Mouse (Mus musculus) lung, embryonic 14.5 days (tissue): ENCODE measurements around the gene Dock9. TPM values are rescaled to one million over a fixed set of nuclear protein-coding genes. Genes with fewer than 3 reads are reported as not detected.

ENCODE experiments used
- ATAC-seq: fragments of 200-750 bp; cut with Nextera tagmentation; 2 replicates; pipeline ENCODE4 v1.8.0; 2017; ENCODE audit warnings: mild to moderate bottlenecking, moderate TSS enrichment, moderate library complexity; ENCODE audit not compliant: insufficient read depth
- DNase-seq: peaks from one replicate; pipeline ENCODE4 v3.0.0-alpha.2; 2015
- H3K27ac ChIP-seq: fragments of 300-500 bp; sonication (generic); 2 replicates; pipeline ENCODE4 v1.5.1; 2014; ENCODE audit warnings: low read depth, mild to moderate bottlenecking, moderate library complexity
- H3K27me3 ChIP-seq: fragments of 300-500 bp; sonication (generic); 2 replicates; pipeline ENCODE4 v1.6.1; 2014; ENCODE audit warnings: low read length, control low read depth; ENCODE audit not compliant: insufficient read depth
- H3K36me3 ChIP-seq: fragments of 300-500 bp; sonication (generic); 2 replicates; pipeline ENCODE4 v1.6.1; 2014; ENCODE audit warnings: control low read depth; ENCODE audit not compliant: insufficient read depth
- H3K4me1 ChIP-seq: fragments of 300-500 bp; sonication (generic); 2 replicates; pipeline ENCODE4 v1.6.1; 2014; ENCODE audit warnings: antibody characterized with exemption, control low read depth; ENCODE audit not compliant: insufficient read depth
- H3K4me2 ChIP-seq: fragments of 300-500 bp; sonication (generic); 2 replicates; pipeline ENCODE4 v1.6.1; 2014; ENCODE audit warnings: mild to moderate bottlenecking
- H3K4me3 ChIP-seq: fragments of 300-500 bp; sonication (generic); 2 replicates; pipeline ENCODE4 v1.5.1; 2014; ENCODE audit warnings: low read depth, low read length
- H3K9ac ChIP-seq: fragments of 300-500 bp; sonication (generic); 2 replicates; pipeline ENCODE4 v1.6.1; 2014
- H3K9me3 ChIP-seq: fragments of 300-500 bp; sonication (generic); 2 replicates; pipeline ENCODE4 v1.6.1; 2016; ENCODE audit warnings: low read depth, low read length, control low read depth
- CTCF ChIP-seq: IDR thresholded peaks from 2 replicates; pipeline ENCODE4 v1.5.1; 2016; ENCODE audit warnings: antibody characterized with exemption, low read depth
- WGBS: fragments of 180-500 bp; shearing (Covaris S2); extraction: QIAGEN DNeasy Blood & Tissue Kit; methylation state at CpG from one replicate; pipeline ENCODE4 v1.1.7; 2014; 5-methylcytosine and 5-hydroxymethylcytosine counted together
- polyA plus RNA-seq: library from polyadenylated mRNA; unstranded; fragments of >200 nt; fragmentation: Nextera tagmentation; extraction: Ambion mirVana; gene quantifications from 2 replicates; pipeline ENCODE4 v1.2.1, GENCODE M21; 2014

The Dock9 gene
- polyA plus RNA-seq, 1 experiment from 2014 or later, result 14.6 TPM

- peak overlapping the region; percentile 66; the same call in 1 of the 2 replicates for H3K27ac ChIP-seq
- WGBS, result 40% methylated on average over 3 of the region's 3 CpGs
- no peaks in the 10 kb centered on the region; the same call in 1 of the 2 replicates for H3K9me3 ChIP-seq
- no peak overlapping the region for H3K4me2 ChIP-seq
- no peaks in the 10 kb centered on the region for H3K36me3 ChIP-seq
- no peak for TF ChIP-seq CTCF
- DNase-seq (no peak), ATAC-seq (0 out of 2 replicates have a peak, but pooled peaks have one; percentile 15)
- H3K9ac ChIP-seq, result no peak overlapping the region
- no peaks in the 10 kb centered on the region for H3K27me3 ChIP-seq
- H3K4me1 ChIP-seq, result peaks cover 25% of the 10 kb centered on the region
- H3K4me3 ChIP-seq, result no peak overlapping the region
Measured at GRCm38 (mm10) chr14:121675146-121675545, 122.5 kb downstream of the Dock9 start.

DNA sequence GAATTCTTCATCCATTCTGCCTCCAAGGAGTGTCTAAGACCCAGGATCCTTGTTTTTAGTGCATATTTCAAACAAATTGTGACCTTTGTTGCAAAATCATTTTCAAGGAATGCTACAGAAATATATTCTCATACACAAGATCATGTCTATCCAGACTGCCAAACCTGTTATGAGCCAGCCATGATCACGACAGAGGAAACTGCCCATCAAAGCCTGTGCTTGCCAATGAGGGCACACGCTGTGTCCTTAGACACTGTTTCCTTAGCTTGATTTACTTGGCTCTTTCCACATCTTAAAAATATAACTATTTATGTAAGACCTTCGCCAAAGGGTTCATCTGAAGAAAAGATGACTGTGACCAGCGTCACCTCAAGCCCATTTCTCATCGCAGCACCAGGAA is 127.6 kb downstream of the Dock9 start:
- ATAC-seq (no peak), DNase-seq (no peak)
- Histone ChIP-seq H3K27me3 (no peaks in the 10 kb centered on the region), H3K36me3 (no peaks in the 10 kb centered on the region), H3K9me3 (no peaks in the 10 kb centered on the region; the same call in 1 of the 2 replicates), H3K27ac (no peak overlapping the region), H3K4me3 (no peak overlapping the region), H3K4me2 (no peak overlapping the region), H3K4me1 (peaks cover 4% of the 10 kb centered on the region; the same call in 1 of the 2 replicates), H3K9ac (no peak overlapping the region)
- WGBS, result 51% methylated on average over 5 of the region's 5 CpGs
- no peak for TF ChIP-seq CTCF

- Histone ChIP-seq H3K36me3 (no peaks in the 10 kb centered on the region), H3K27me3 (no peaks in the 10 kb centered on the region), H3K9ac (no peak overlapping the region), H3K9me3 (no peaks in the 10 kb centered on the region), H3K27ac (no peak overlapping the region), H3K4me3 (no peak overlapping the region), H3K4me1 (no peaks in the 10 kb centered on the region), H3K4me2 (no peak overlapping the region)
- peak; percentile 91 for DNase-seq
- no peak for TF ChIP-seq CTCF
- peak; percentile 92 for ATAC-seq
- WGBS, result 26% methylated on average over 3 of the region's 3 CpGs
Measured at GRCm38 (mm10) chr14:121666641-121667274, 130.9 kb downstream of the Dock9 start.

GRCm38 (mm10) chr14:121665693-121666273 is 131.9 kb downstream of the Dock9 start:
- Histone ChIP-seq H3K4me3 (no peak overlapping the region), H3K4me2 (no peak overlapping the region), H3K9ac (no peak overlapping the region), H3K27ac (peak overlapping the region; percentile 5; the same call in 1 of the 2 replicates), H3K27me3 (no peaks in the 10 kb centered on the region), H3K4me1 (peaks cover 6% of the 10 kb centered on the region), H3K9me3 (no peaks in the 10 kb centered on the region), H3K36me3 (no peaks in the 10 kb centered on the region)
- DNase-seq (no peak), ATAC-seq (no peak)
- 97% methylated on average over 9 of the region's 9 CpGs for WGBS
- no peak for TF ChIP-seq CTCF

GRCm38 (mm10) chr14:121663913-121664312 is 133.7 kb downstream of the Dock9 start:
- no peak overlapping the region for H3K4me2 ChIP-seq
- no peak overlapping the region for H3K4me3 ChIP-seq
- H3K27me3 ChIP-seq, result no peaks in the 10 kb centered on the region
- no peak for ATAC-seq
- H3K4me1 ChIP-seq, result peaks cover 21% of the 10 kb centered on the region
- no peak overlapping the region for H3K27ac ChIP-seq
- no peaks in the 10 kb centered on the region for H3K36me3 ChIP-seq
- WGBS, result 86% methylated on average over 1 of the region's 1 CpGs
- DNase-seq, result no peak
- no peak for TF ChIP-seq CTCF
- H3K9me3 ChIP-seq, result no peaks in the 10 kb centered on the region
- H3K9ac ChIP-seq, result no peak overlapping the region

DNA sequence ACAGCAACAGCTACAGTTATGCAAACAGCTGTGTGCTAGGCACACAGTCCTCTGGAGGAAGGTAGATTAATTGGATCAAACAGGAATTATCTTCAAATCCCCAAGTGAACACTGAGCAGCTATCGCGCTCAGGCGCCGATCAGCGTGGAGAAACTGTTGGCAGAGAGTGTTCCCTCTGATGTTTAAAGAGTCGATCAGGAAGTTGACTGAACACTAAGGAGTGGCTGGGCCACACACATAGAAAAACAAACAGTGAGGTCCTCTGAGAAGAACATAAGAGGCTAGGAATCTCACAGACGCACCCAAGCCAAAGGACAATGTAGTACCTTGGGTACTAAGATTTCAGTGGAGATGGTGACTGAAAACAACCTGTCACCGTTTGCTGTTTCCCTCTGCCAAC is 136.7 kb downstream of the Dock9 start:
- Histone ChIP-seq H3K36me3 (0 out of 2 replicates have a peak, but pooled peaks cover 5% of the 10 kb centered on the region), H3K4me2 (no peak overlapping the region), H3K27ac (peak overlapping the region; percentile 51; the same call in 1 of the 2 replicates), H3K27me3 (no peaks in the 10 kb centered on the region), H3K9me3 (no peaks in the 10 kb centered on the region), H3K4me1 (peaks cover 26% of the 10 kb centered on the region), H3K9ac (no peak overlapping the region), H3K4me3 (no peak overlapping the region)
- ATAC-seq (0 out of 2 replicates have a peak, but pooled peaks have one; percentile 20), DNase-seq (peak; percentile 73)
- 8% methylated on average over 8 of the region's 8 CpGs for WGBS
- no peak for TF ChIP-seq CTCF

DNA sequence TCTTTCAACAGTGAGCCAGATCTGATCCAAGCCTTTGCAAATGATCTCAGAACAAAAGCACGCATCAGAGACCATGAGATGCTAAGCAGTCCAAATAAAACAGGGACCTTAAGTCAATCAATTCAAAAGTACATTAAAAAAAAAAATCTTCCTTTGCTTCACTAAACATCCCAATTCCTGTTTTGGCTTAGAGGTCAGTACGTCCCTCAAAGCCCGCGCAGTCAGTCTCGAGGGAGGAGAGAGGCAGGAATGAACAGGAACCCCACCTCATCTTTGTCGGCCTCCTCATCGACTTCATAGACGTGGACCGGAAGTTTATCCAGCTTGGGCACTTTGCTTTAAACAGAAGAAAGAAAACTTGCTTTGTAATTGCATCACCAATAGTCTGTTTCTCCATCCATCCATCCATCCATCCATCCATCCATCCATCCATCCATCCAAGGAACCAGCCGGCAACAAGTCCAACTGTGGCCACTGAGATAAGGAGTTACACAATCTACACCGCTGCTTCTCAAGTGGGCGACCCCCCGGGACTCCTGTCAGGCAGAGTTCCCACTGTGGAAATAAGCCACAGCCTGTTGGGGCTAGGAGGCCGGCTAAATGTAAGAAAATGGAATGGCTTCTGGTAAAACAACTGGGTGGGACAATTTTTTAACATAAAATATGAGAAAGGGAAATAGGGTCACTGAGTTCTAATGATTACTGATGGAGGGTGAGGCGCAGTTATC is 137.3 kb downstream of the Dock9 start:
- Histone ChIP-seq H3K4me1 (peaks cover 27% of the 10 kb centered on the region), H3K9me3 (no peaks in the 10 kb centered on the region), H3K4me2 (no peak overlapping the region), H3K27ac (peak overlapping the region; percentile 38; the same call in 1 of the 2 replicates), H3K36me3 (0 out of 2 replicates have a peak, but pooled peaks cover 5% of the 10 kb centered on the region), H3K4me3 (no peak overlapping the region), H3K9ac (no peak overlapping the region), H3K27me3 (no peaks in the 10 kb centered on the region)
- peak; percentile 48 for DNase-seq
- ATAC-seq, result no peak
- TF ChIP-seq CTCF, result no peak
- 41% methylated on average over 15 of the region's 15 CpGs for WGBS
